Mouse (Mus musculus) cortical plate, adult 2 months (tissue): ENCODE data around the gene AI413582. TPM values are rescaled to one million over a fixed set of nuclear protein-coding genes. Genes with fewer than 3 reads are reported as not detected.
A peak's percentile ranks its signal among the peaks of the same experiment; 100 is the strongest.

ENCODE experiments used
- H3K27ac ChIP-seq: fragments of 200-500 bp; 2 replicates; pipeline ENCODE4 v1.5.1; 2012; ENCODE audit warnings: low read length, control low read depth, inconsistent platforms; ENCODE audit not compliant: insufficient read depth
- H3K4me1 ChIP-seq: fragments of 200-500 bp; 2 replicates; pipeline ENCODE4 v1.6.1; 2011; ENCODE audit warnings: low read length; ENCODE audit not compliant: control insufficient read depth, insufficient read depth
- H3K4me3 ChIP-seq: fragments of 200-500 bp; 2 replicates; pipeline ENCODE4 v1.5.1; 2011; ENCODE audit warnings: mild to moderate bottlenecking, low read length, control low read depth; ENCODE audit not compliant: insufficient read depth
- CTCF ChIP-seq: fragments of 200-500 bp; IDR thresholded peaks from 2 replicates; pipeline ENCODE4 v1.5.1; 2011; ENCODE audit warnings: mild to moderate bottlenecking, control low read depth, low read length; ENCODE audit not compliant: insufficient read depth; ENCODE audit errors: extremely low read depth
- POLR2A ChIP-seq: fragments of 200-500 bp; IDR thresholded peaks from 2 replicates; pipeline ENCODE4 v1.6.1; 2011; ENCODE audit warnings: mild to moderate bottlenecking, low read length, control low read depth; ENCODE audit not compliant: insufficient read depth; ENCODE audit errors: extremely low read depth
- polyA plus RNA-seq: library from polyadenylated mRNA; depleted of rRNA; stranded (reverse); fragments of >200 nt; gene quantifications from 2 replicates; pipeline ENCODE4 v1.2.3, GENCODE M21; 2012

Gene AI413582
- polyA plus RNA-seq, 1 experiment: 112 TPM

DNA sequence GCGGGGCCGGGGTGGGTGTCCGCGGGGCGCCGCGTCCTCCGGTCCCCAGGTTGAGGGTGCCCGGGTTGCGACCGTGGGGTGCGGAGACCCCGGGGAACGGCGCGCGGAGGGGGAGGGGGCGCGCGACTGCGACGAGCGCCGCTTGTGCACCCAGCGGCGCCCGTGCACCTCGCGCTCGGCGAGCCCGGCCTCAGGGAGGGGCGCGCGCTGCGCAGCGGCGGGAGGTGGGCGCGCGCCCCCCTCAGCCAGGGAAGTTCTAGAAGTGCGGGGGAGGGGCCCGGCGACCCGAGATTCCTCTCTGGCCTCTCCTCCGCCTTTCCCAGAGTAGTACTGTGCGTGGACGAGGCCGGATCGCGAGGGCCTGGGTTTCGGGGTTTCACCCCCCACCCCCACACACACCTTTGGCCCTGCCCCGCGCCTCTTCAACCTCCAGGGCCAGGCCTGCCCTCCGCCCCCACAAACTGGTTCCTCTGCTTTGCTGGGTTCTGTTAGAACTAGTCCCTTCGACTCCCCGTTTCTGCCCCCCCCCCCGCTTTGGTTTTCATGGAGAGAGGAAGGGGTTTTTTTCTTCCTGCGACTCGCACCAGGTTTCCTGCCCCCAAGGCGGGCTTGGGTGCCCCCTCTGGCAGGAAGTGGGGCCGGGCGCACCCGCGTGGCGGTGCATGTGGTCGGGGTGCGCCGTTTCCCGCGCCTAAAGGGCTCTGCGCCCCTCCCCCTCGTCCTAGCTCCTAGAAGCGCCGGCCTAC lies 8.2 kb downstream of the AI413582 start:
- no peak overlapping the region; the same call in 1 of the 2 replicates for H3K27ac ChIP-seq
- no peak for TF ChIP-seq POLR2A
- TF ChIP-seq CTCF: no peak
- no peaks in the 10 kb centered on the region for H3K4me1 ChIP-seq
- H3K4me3 ChIP-seq: peak overlapping the region; percentile 85

DNA sequence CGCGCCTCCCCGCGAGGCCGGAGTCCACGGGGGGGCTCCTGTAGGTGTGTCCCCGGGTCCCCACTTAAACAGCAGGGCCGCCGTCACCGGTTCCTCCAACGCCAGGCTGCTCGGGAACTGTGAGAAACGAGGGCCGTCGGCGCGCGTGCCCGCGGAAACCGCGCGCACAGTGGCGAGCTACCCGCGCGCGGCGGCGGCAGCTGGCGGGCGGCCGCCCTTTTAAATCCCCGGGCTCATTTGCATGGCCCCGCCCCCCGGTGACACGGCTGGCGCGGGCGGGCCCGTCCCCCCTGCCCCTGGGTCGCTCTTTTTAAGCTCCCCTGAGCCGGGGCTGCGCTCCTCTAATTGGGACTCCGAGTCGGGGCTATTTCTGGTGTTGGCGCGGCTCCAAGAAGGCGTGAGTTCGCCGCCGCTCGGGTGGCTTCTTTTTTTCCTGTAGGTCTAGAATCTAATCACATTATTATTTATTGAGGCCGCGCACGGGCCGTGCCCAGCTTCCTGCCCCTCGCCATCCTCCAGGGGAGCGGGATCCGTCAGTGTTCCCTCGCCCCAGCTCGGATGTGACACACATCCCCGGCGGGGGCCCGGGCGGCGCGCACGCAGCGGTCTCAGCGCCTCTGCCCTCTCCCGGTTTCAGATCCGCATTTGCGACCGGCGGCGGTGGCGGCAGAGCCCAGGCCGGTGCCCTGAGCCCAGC lies 9.1 kb downstream of the AI413582 start, which contains the start of gene Hmga1:
Gene Hmga1, plus strand, starts transcription at position 183 of the 697 bp plus-strand sequence.
- peak within 1 kb of the TSS; percentile 91 for H3K27ac ChIP-seq
- no peaks in the 10 kb centered on the region for H3K4me1 ChIP-seq
- TF ChIP-seq POLR2A (peak; percentile 15; the same call in 1 of the 2 replicates), CTCF (no peak)
- H3K4me3 ChIP-seq: peak within 1 kb of the TSS; percentile 85

DNA sequence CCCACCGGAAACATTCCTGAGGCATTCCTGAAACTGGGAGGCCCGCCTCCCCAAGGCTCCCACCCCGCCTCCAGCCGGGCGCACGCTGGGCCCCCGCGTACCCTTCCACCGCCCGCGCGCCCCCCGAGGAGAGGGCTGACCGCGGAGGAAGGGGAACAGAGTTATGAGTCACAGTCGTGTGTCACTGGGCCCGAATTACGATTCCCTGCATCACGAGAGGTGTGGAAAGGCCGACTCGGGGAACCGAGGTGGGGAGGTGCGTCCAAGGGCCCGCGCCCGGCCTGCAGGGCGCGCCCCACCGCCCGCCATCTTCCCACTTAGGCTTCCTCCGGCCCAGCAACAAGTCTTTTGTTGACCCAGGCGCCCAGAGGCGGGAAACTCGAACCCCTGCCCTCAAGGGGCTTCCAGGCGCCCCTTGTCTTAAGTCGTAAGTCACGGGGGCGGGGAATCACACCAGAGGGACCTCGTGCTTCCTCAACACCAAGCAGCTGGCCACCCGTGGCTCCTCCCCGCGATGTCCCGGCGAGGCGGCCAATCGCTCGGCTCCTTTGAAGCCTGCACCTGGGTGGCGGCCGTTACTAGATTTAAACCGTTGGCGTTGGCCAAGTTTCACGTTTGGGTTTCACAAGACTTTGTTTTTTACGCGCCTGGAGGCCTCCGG lies 9.9 kb downstream of the AI413582 start:
- Histone ChIP-seq H3K4me3 (peak overlapping the region; percentile 85; the same call in 1 of the 2 replicates), H3K27ac (no peak overlapping the region), H3K4me1 (no peaks in the 10 kb centered on the region)
- TF ChIP-seq CTCF (no peak), POLR2A (no peak)

GRCm38 (mm10) chr17:27555075-27555511 lies 10.5 kb downstream of the AI413582 start:
- TF ChIP-seq CTCF (no peak), POLR2A (no peak)
- Histone ChIP-seq H3K4me3 (no peak overlapping the region), H3K4me1 (no peaks in the 10 kb centered on the region), H3K27ac (no peak overlapping the region)

GRCm38 (mm10) chr17:27554062-27554960 lies 11.2 kb downstream of the AI413582 start:
- H3K27ac ChIP-seq: no peak overlapping the region
- no peak for TF ChIP-seq POLR2A
- no peak for TF ChIP-seq CTCF
- no peak overlapping the region for H3K4me3 ChIP-seq
- no peaks in the 10 kb centered on the region for H3K4me1 ChIP-seq

GRCm38 (mm10) chr17:27552215-27553201 lies 13.0 kb downstream of the AI413582 start:
- Histone ChIP-seq H3K27ac (no peak overlapping the region), H3K4me1 (no peaks in the 10 kb centered on the region), H3K4me3 (no peak overlapping the region)
- TF ChIP-seq CTCF (no peak), POLR2A (no peak)

DNA sequence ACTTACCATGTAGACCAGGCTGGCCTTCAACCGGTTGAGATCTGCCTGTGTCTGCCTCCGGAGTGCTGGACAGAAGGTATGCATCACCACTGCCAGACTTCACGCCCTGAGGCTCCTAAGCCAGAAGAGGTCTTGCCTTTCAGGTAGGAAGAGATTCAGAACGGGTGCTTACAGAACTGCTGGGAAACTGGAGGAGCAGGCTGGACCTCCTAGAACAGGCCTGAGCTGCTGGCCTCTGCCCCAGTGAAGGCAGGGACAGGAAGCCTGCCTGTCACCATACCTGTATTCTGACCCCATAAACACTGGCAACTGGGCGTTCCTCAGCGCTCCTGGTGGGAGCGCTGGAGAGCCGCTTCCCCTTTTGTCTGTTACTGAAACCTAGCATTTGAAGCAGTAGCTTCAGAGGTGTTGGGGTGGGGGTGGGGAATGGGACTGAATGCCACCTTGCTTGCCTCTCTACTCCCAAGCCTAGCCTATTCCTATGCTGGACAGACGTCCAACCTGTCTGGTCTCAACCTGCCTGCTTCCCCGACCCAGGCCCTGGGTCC lies 14.1 kb downstream of the AI413582 start:
- no peak overlapping the region for H3K27ac ChIP-seq
- no peaks in the 10 kb centered on the region for H3K4me1 ChIP-seq
- no peak overlapping the region for H3K4me3 ChIP-seq
- TF ChIP-seq CTCF (no peak), POLR2A (no peak)

GRCm38 (mm10) chr17:27549234-27549633 lies 16.3 kb downstream of the AI413582 start:
- no peaks in the 10 kb centered on the region for H3K4me1 ChIP-seq
- no peak overlapping the region for H3K27ac ChIP-seq
- TF ChIP-seq POLR2A (no peak), CTCF (no peak)
- H3K4me3 ChIP-seq: no peak overlapping the region

DNA sequence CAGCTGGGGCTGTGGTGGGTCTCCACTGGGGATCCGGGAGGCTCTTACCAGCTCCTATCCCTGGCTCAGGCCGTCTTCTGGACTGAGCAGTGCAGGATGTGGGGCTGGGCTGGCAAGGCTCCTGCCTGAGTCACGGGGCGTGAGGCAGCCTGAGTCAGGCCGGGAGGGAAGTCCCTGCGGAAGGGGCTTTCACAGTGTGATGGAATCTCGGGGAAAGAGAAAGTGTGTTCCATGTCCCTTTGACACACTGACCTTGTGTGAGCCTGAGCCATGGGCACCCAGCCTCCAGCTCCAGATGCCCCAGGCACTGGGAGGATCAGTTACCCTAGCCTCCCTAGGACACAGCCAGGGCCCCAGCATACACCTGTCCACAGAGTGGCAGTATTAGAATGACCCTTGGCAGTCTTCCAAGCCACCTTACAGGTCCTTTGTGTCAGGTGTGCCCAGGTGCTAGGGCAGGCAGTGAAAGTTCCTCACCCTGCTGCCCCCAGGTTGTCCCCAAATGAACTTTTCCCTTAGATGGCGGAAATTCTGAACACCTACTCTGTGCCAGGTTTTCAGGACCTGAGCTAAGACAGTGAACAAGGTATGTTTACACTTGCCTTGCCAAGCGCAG lies 18.2 kb downstream of the AI413582 start:
- no peak for TF ChIP-seq POLR2A
- TF ChIP-seq CTCF: no peak
- Histone ChIP-seq H3K27ac (no peak overlapping the region), H3K4me3 (no peak overlapping the region), H3K4me1 (no peaks in the 10 kb centered on the region)
